Mouse (Mus musculus) ES-Bruce4 (cell line): ENCODE measurements around the gene Ffar2. TPM values are rescaled to one million over a fixed set of nuclear protein-coding genes. Genes with fewer than 3 reads are reported as not detected.

Source experiments
- H3K27ac ChIP-seq: 2 replicates; pipeline ENCODE4 v1.5.1; 2012; ENCODE audit warnings: low read length, inconsistent platforms; ENCODE audit not compliant: insufficient read depth
- H3K27me3 ChIP-seq: 2 replicates; pipeline ENCODE4 v1.6.1; 2012; ENCODE audit warnings: mild to moderate bottlenecking, low read length, inconsistent platforms; ENCODE audit not compliant: control insufficient read depth, poor library complexity, insufficient read depth, severe bottlenecking
- H3K36me3 ChIP-seq: 2 replicates; pipeline ENCODE4 v1.6.1; 2012; ENCODE audit warnings: inconsistent platforms, mild to moderate bottlenecking, low read length, moderate library complexity; ENCODE audit not compliant: control insufficient read depth, poor library complexity, insufficient read depth, severe bottlenecking
- H3K4me1 ChIP-seq: one replicate; pipeline ENCODE4 v1.8.1; 2011; ENCODE audit warnings: low read length; ENCODE audit not compliant: control insufficient read depth, insufficient read depth
- H3K4me3 ChIP-seq: 2 replicates; pipeline ENCODE4 v1.5.1; 2011; ENCODE audit warnings: low read depth, mild to moderate bottlenecking, low read length
- H3K9ac ChIP-seq: 2 replicates; pipeline ENCODE4 v1.6.1; 2012; ENCODE audit warnings: low read depth, mild to moderate bottlenecking, inconsistent platforms; ENCODE audit not compliant: poor library complexity, severe bottlenecking
- H3K9me3 ChIP-seq: replicated peaks from 2 replicates; pipeline ENCODE4 v1.6.1; 2012; ENCODE audit warnings: mild to moderate bottlenecking, low read length, inconsistent platforms; ENCODE audit not compliant: control insufficient read depth, poor library complexity, insufficient read depth, severe bottlenecking
- CTCF ChIP-seq: IDR thresholded peaks from one replicate; pipeline ENCODE4 v1.8.1; 2011; ENCODE audit warnings: low read depth, low read length
- EP300 ChIP-seq: IDR thresholded peaks from 2 replicates; pipeline ENCODE4 v1.6.1; 2011; ENCODE audit warnings: low read depth, low read length; ENCODE audit not compliant: insufficient read depth
- POLR2A ChIP-seq: IDR thresholded peaks from one replicate; pipeline ENCODE4 v1.8.1; 2011; ENCODE audit warnings: low read length; ENCODE audit not compliant: insufficient read depth
- polyA plus RNA-seq: library from polyadenylated mRNA; stranded (reverse); fragments of >200 nt; gene quantifications from 2 replicates; pipeline ENCODE4 v1.2.4, GENCODE M21; 2011; ENCODE audit warnings: low read depth; ENCODE audit not compliant: missing spikeins, insufficient read depth, insufficient read length

Gene Ffar2
- polyA plus RNA-seq, 1 experiment, result not detected

- Histone ChIP-seq H3K27ac (no peak overlapping the region), H3K4me3 (no peak overlapping the region), H3K36me3 (no peaks in the 10 kb centered on the region), H3K27me3 (no peaks in the 10 kb centered on the region), H3K9ac (no peak overlapping the region), H3K4me1 (no peaks in the 10 kb centered on the region), H3K9me3 (peaks cover 9% of the 10 kb centered on the region; the same call in 1 of the 2 replicates)
- TF ChIP-seq CTCF (no peak), POLR2A (no peak), EP300 (no peak)
Observed at GRCm38 (mm10) chr7:30804026-30804715, 19.4 kb downstream of the Ffar2 start.

GRCm38 (mm10) chr7:30803256-30803655 is 20.3 kb downstream of the Ffar2 start:
- H3K4me1 ChIP-seq, result no peaks in the 10 kb centered on the region
- no peaks in the 10 kb centered on the region for H3K36me3 ChIP-seq
- no peaks in the 10 kb centered on the region for H3K27me3 ChIP-seq
- TF ChIP-seq EP300, result no peak
- peak; percentile 5 for TF ChIP-seq CTCF
- no peak overlapping the region for H3K4me3 ChIP-seq
- no peak overlapping the region for H3K9ac ChIP-seq
- peaks cover 9% of the 10 kb centered on the region; the same call in 1 of the 2 replicates for H3K9me3 ChIP-seq
- no peak overlapping the region for H3K27ac ChIP-seq

- Histone ChIP-seq H3K9me3 (peaks cover 11% of the 10 kb centered on the region; the same call in 1 of the 2 replicates), H3K4me3 (no peak overlapping the region), H3K4me1 (no peaks in the 10 kb centered on the region), H3K9ac (no peak overlapping the region), H3K27me3 (no peaks in the 10 kb centered on the region), H3K36me3 (no peaks in the 10 kb centered on the region), H3K27ac (no peak overlapping the region)
- TF ChIP-seq CTCF (no peak), POLR2A (no peak), EP300 (no peak)
Observed at GRCm38 (mm10) chr7:30800653-30801052, 22.9 kb downstream of the Ffar2 start.

- no peak overlapping the region for H3K27ac ChIP-seq
- peaks cover 11% of the 10 kb centered on the region; the same call in 1 of the 2 replicates for H3K9me3 ChIP-seq
- H3K4me3 ChIP-seq, result no peak overlapping the region
- H3K36me3 ChIP-seq, result no peaks in the 10 kb centered on the region
- no peaks in the 10 kb centered on the region for H3K4me1 ChIP-seq
- no peak overlapping the region for H3K9ac ChIP-seq
- no peak for TF ChIP-seq CTCF
- no peak for TF ChIP-seq POLR2A
- no peak for TF ChIP-seq EP300
- H3K27me3 ChIP-seq, result no peaks in the 10 kb centered on the region
Observed at GRCm38 (mm10) chr7:30796790-30797189, 26.8 kb downstream of the Ffar2 start.

GRCm38 (mm10) chr7:30794921-30795320 is 28.7 kb downstream of the Ffar2 start:
- no peak overlapping the region for H3K4me3 ChIP-seq
- H3K36me3 ChIP-seq, result no peaks in the 10 kb centered on the region
- H3K4me1 ChIP-seq, result peaks cover 2% of the 10 kb centered on the region
- TF ChIP-seq EP300, result no peak
- TF ChIP-seq CTCF, result no peak
- TF ChIP-seq POLR2A, result no peak
- 0 out of 2 replicates have a peak, but pooled peaks cover 4% of the 10 kb centered on the region for H3K9me3 ChIP-seq
- H3K27ac ChIP-seq, result no peak overlapping the region
- no peaks in the 10 kb centered on the region for H3K27me3 ChIP-seq
- H3K9ac ChIP-seq, result no peak overlapping the region

GRCm38 (mm10) chr7:30791921-30792320 is 31.7 kb downstream of the Ffar2 start:
- no peak overlapping the region for H3K27ac ChIP-seq
- H3K9me3 ChIP-seq, result no peaks in the 10 kb centered on the region
- no peaks in the 10 kb centered on the region for H3K36me3 ChIP-seq
- peak overlapping the region; percentile 43; the same call in 1 of the 2 replicates for H3K4me3 ChIP-seq
- peaks cover 4% of the 10 kb centered on the region for H3K4me1 ChIP-seq
- H3K9ac ChIP-seq, result peak overlapping the region; percentile 63; the same call in 1 of the 2 replicates
- TF ChIP-seq CTCF, result no peak
- no peaks in the 10 kb centered on the region for H3K27me3 ChIP-seq
